Mouse (Mus musculus) brown adipose tissue, adult 24 weeks (tissue): ENCODE measurements around the gene Shisal2b. TPM values are rescaled to one million over a fixed set of nuclear protein-coding genes. Genes with fewer than 3 reads are reported as not detected.
A peak's percentile ranks its signal among the peaks of the same experiment; 100 is the strongest.
"Not testable (repeated sequence)": the region's sequence is repeated elsewhere in the genome, so short reads cannot be mapped to it uniquely, and the experiment has no call there.

Source experiments
- H3K27ac ChIP-seq: fragments of 200-500 bp; replicated peaks from 2 replicates; pipeline ENCODE4 v1.5.1; 2012; ENCODE audit warnings: low read depth, mild to moderate bottlenecking, low read length
- H3K4me1 ChIP-seq: fragments of 200-500 bp; 2 replicates; pipeline ENCODE4 v1.6.1; 2012; ENCODE audit warnings: low read length, mixed read lengths; ENCODE audit not compliant: control insufficient read depth, insufficient read depth, insufficient read length
- H3K4me3 ChIP-seq: fragments of 200-500 bp; 2 replicates; pipeline ENCODE4 v1.5.1; 2012; ENCODE audit warnings: low read depth, mild to moderate bottlenecking, low read length, moderate library complexity; ENCODE audit not compliant: insufficient read depth
- polyA plus RNA-seq: library from polyadenylated mRNA; stranded (reverse); fragments of >200 nt; gene quantifications from 2 replicates; pipeline ENCODE4 v1.2.4, GENCODE M21; 2012; ENCODE audit not compliant: missing spikeins, insufficient read depth, insufficient read length

Gene Shisal2b
- not detected in 2 replicates for polyA plus RNA-seq

- Histone ChIP-seq H3K4me1 (peaks cover 5% of the 10 kb centered on the region; the same call in 1 of the 2 replicates), H3K4me3 (peak within 1 kb of the TSS; percentile 52), H3K27ac (no peak within 1 kb of the TSS)
These were observed at the start of gene Shisal2b for GRCm38 (mm10) chr13:104863127-104863979. Gene Shisal2b (minus strand): TSS chr13:104863893.

GRCm38 (mm10) chr13:104911626-104912025, 47.9 kb upstream of the Shisal2b start:
- not testable (repeated sequence) for H3K4me3 ChIP-seq, H3K4me1 ChIP-seq, H3K27ac ChIP-seq

GRCm38 (mm10) chr13:104911006-104911405, 47.3 kb upstream of the Shisal2b start:
- H3K4me1 ChIP-seq, H3K4me3 ChIP-seq, H3K27ac ChIP-seq: not testable (repeated sequence)

- H3K27ac ChIP-seq, result no peak overlapping the region
- H3K4me3 ChIP-seq, result no peak overlapping the region
- H3K4me1 ChIP-seq, result peaks cover 2% of the 10 kb centered on the region; the same call in 1 of the 2 replicates
These were observed 45.0 kb upstream of the Shisal2b start for GRCm38 (mm10) chr13:104908691-104909090.

GRCm38 (mm10) chr13:104894771-104895170, 31.1 kb upstream of the Shisal2b start:
- Histone ChIP-seq H3K27ac (no peak overlapping the region), H3K4me3 (no peak overlapping the region), H3K4me1 (no peaks in the 10 kb centered on the region)

- no peaks in the 10 kb centered on the region for H3K4me1 ChIP-seq
- no peak overlapping the region for H3K4me3 ChIP-seq
- H3K27ac ChIP-seq, result no peak overlapping the region
These were observed 28.6 kb upstream of the Shisal2b start for GRCm38 (mm10) chr13:104892337-104892736.

GRCm38 (mm10) chr13:104886308-104887032, 22.8 kb upstream of the Shisal2b start:
- Histone ChIP-seq H3K27ac (peak overlapping the region; percentile 69), H3K4me1 (peaks cover 5% of the 10 kb centered on the region), H3K4me3 (no peak overlapping the region)

GRCm38 (mm10) chr13:104883566-104884249, 20.0 kb upstream of the Shisal2b start:
- Histone ChIP-seq H3K4me3 (no peak overlapping the region), H3K4me1 (peaks cover 5% of the 10 kb centered on the region), H3K27ac (no peak overlapping the region)

GRCm38 (mm10) chr13:104878508-104878907, 14.8 kb upstream of the Shisal2b start:
- no peak overlapping the region for H3K4me3 ChIP-seq
- no peak overlapping the region for H3K27ac ChIP-seq
- no peaks in the 10 kb centered on the region for H3K4me1 ChIP-seq

GRCm38 (mm10) chr13:104869907-104870306, 6.2 kb upstream of the Shisal2b start:
- Histone ChIP-seq H3K4me3 (no peak overlapping the region), H3K27ac (no peak overlapping the region), H3K4me1 (no peaks in the 10 kb centered on the region)

GRCm38 (mm10) chr13:104866726-104867125, 3.0 kb upstream of the Shisal2b start:
- no peak overlapping the region for H3K4me3 ChIP-seq
- H3K27ac ChIP-seq, result no peak overlapping the region
- H3K4me1 ChIP-seq, result peaks cover 5% of the 10 kb centered on the region; the same call in 1 of the 2 replicates

- Histone ChIP-seq H3K4me1 (no peaks in the 10 kb centered on the region), H3K4me3 (no peak overlapping the region), H3K27ac (no peak overlapping the region)
These were observed 10.0 kb downstream of the Shisal2b start for GRCm38 (mm10) chr13:104853645-104854044.

GRCm38 (mm10) chr13:104843295-104844089, 20.2 kb downstream of the Shisal2b start:
- Histone ChIP-seq H3K4me1 (no peaks in the 10 kb centered on the region), H3K27ac (no peak overlapping the region), H3K4me3 (no peak overlapping the region)

- Histone ChIP-seq H3K27ac (no peak overlapping the region), H3K4me1 (no peaks in the 10 kb centered on the region), H3K4me3 (no peak overlapping the region)
These were observed 21.8 kb downstream of the Shisal2b start for GRCm38 (mm10) chr13:104841937-104842336.
